Mouse (Mus musculus) frontal cortex, adult (tissue): ENCODE data around the gene Il34.
"Not testable (repeated sequence)": the region's sequence is repeated elsewhere in the genome, so short reads cannot be mapped to it uniquely, and the experiment has no call there.

Source experiments
- ATAC-seq: cut with Nextera tagmentation; 2 replicates; pipeline ENCODE4 v1.9.2; 2017; ENCODE audit warnings: mild to moderate bottlenecking, moderate library complexity, mixed read lengths; ENCODE audit not compliant: low TSS enrichment

The Il34 gene

DNA sequence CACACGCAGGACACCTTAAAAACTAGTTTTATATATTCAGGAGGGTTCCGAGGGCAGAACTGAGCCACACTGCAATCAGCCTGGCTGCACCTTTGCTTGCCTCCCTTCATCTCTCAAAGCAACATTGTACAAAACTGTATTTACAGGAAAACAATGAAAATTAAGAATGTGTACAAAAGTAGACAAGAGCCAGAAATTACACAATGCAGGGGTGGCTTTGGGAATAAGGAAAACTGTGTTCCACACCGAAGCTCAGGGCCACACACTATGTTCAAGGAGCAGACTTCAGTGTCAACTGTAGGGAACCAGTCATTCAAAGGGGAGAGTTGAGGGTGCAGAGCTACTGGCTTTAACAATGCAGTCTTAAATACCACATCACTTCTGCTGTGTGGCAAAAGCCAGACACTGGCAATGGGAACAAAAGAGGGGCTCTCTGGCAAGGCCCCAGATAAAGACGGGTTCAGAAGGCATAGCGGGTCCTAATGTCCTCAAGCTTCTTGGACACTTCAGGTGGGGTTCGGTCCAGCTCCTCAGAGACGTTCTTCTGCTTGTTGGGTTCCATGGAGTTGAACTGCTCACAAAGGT is 4.8 kb upstream of the Il34 start:
- no peak for ATAC-seq

- ATAC-seq = no peak
Measured at GRCm38 (mm10) chr8:110809831-110810230, 4.1 kb upstream of the Il34 start.

DNA sequence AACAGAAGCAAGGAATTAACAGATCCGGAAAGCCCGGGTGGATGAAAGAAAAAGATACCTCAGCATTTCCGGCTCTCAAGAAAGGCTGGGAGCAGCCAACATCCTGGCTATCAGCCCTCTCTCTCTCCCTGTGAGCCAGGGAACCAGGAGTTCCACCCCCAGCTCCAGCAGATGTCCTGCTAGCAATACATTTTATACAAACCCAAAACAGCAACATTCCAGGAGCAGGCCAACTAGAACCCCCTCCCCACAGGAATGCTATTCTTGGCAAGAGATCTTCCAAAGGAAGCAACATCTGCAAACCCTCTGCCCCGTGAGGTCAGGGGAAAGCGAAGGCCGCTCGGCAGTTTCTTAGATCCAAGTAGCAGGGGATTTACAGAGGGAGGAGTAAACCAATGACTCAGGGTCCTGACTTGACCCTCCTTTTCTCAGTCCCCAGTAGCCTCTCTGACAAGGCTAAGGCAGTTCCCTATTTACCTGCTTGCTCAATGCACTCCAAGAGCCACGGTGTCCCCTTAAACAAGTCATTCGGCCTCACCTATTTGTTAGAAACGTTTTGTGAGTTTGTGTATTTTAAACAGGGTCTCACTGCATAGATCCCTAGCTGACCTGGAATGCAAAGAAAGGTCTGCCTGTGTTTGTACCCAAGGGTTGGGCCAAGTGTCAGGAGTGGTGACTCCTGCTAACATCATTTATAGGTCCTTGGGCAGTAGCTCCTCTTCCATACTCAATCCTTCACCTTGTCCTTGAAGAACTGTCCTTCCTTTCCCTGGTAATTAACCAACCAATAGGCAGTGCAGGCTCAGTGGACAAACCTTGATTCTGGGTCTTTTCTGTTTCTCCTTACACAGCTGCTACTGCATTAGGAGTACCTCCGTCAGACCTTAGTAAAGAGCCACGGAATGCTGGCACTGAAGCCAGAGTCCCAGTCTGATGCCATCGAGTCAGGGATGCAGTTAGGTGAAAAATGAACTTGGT is 3.1 kb upstream of the Il34 start:
- ATAC-seq = peak; percentile 58

DNA sequence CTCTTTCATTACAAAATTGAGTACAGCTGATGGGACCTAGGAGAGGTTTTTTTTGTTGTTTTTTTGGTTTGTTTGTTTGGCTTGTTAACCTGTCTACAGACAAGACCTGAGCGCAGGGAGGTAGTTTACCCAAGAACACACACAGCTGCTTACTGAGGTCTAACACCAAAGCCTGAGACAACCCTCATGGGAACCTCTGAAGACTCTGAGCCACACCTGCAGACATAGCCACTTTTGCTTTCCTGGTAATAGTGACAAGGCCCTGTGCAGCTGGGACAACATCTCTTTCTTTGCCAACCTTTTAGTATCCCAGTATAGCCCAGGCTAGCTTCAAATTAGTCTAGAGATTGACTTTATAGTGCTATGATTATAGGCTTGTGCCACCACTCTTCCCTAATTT is 422 bp upstream of the Il34 start:
- ATAC-seq = no peak

DNA sequence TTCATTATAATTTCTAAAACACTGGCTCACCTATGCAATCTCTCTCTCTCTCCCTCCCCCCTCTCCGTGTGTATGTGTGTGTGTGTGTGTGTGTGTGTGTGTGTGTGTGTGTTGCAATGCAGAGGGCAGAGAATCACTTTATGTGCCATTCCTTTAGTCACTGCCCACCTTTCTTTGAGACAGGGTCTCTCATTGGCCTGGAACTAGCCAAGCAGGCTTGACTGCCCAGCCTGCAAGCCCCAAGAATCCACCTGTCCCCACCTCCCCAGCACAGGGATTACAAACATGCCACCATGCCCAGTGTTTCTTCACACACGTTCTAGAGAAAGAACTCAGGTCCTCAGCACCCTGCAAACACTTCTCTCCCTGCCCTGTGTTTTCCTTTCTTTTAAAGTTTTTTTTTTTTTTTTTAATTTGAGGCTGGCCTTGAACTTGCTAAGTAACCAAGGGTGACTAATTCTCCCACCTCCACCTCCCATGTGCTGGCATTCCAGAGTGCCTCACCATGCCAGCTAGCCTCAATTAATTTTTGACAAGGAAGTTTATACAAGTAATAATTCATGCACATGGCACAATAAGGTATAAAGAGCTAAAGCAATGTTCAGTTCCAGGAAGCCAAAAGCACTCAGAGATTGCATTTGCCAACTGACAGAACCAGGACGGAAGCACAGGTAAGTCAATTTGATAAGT is 754 bp downstream of the Il34 start:
- ATAC-seq = no peak

GRCm38 (mm10) chr8:110803856-110804255 is 1.9 kb downstream of the Il34 start:
- no peak for ATAC-seq

GRCm38 (mm10) chr8:110802988-110803387 is 2.7 kb downstream of the Il34 start:
- no peak for ATAC-seq

- no peak for ATAC-seq
Measured at GRCm38 (mm10) chr8:110797086-110797485, 8.6 kb downstream of the Il34 start.

- no peak for ATAC-seq
Measured at GRCm38 (mm10) chr8:110794363-110794965, 11.3 kb downstream of the Il34 start.

GRCm38 (mm10) chr8:110793936-110794335 is 11.8 kb downstream of the Il34 start:
- ATAC-seq = no peak

GRCm38 (mm10) chr8:110793511-110793910 is 12.2 kb downstream of the Il34 start:
- ATAC-seq = 0 out of 2 replicates have a peak, but pooled peaks have one; percentile 8

DNA sequence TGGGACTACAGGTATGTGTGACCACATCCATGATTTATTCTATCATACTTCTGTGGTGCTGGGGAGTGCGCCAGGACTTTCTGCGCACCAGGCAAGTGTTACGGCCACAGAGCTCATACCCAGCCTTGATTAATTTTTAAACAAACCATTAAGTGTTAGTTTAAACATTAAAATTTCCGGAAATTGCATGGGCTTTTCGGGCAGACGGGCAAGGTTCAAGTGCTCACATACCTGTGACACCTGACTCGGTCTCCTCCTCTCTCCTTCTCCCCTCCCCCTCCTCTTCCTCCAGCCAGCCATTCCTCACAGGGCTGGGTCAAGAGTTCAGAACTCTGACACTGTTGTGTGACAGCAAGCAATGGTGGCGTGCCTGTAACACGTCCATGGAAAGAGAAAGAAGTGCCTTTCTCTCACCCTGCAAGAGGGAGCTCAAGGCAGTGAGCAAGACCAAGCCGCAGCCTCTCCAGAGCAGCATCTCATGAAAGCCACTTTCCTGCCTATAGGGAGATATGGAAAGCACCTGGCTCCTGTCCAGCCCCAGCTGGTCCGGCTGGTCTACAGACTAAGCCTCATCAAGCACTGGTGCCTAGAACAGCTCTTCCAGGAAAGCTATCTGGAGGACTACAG is 13.0 kb downstream of the Il34 start:
- peak; percentile 64 for ATAC-seq

GRCm38 (mm10) chr8:110791164-110791563 is 14.6 kb downstream of the Il34 start:
- no peak for ATAC-seq

DNA sequence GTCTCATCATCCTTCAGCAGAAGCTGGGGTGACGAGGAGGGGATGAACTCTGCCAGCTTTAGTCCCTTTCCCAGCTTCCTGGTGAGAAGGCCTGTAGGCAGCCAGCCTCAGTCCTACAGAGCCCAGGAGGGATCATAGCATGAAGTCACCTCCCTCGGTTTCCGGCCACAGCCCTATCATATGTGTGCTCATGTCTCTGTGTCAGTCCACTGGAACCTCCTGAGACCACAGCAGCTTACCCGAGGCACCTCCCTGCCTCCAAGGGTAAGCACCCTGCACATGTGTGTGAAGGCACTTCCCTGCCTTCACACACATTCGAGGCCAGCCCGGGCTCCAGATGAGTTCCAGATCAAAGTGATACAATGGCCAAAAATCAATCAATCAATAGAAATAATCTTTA is 15.5 kb downstream of the Il34 start:
- ATAC-seq = no peak

GRCm38 (mm10) chr8:110789571-110789970 is 16.2 kb downstream of the Il34 start:
- ATAC-seq = no peak

DNA sequence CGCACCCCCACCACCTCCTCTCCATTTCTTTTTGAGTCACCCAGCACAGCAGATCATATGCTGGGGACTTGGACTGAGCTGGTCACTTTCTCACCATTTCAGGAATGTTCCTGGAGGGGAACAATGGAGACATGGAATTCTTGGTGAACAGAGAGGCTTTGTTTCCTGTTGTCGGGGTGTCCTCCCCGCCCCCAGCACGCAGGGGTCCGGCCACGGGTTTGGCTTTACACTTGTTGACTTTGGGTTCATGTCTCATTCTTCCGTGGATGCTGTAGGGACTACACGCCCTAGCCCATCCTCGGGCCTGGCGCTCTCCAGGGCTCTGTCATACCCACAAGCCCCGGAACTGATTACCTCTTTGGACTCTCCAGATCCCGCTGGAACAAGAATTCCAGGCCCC is 16.7 kb downstream of the Il34 start:
- no peak for ATAC-seq

DNA sequence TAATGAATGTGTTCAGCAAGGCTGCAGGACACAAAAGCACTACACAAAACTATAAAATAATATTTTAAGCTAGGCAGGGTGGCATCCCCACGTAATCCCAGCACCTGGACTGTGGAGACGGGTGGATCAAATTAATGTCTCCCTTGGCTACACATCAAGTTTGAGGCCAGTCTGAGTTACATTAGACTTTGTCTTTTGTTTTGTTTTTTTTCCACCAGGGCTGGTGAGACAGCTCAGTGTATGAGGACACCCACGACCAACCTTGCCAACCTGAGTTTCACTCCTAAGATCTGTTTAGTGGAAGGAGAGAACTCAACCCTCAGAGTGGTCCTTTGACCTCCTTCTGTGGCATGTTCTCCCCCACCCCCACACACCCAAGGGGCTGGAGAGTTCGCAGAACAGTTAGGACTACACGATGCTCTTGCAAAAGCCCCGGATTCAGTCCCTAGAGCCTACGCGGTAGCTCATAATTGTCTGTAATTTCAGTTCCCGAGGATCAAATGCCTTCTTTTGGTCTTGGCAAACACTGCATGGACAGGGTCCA is 18.2 kb downstream of the Il34 start:
- no peak for ATAC-seq

- ATAC-seq = no peak
Measured at GRCm38 (mm10) chr8:110786934-110787333, 18.8 kb downstream of the Il34 start.

DNA sequence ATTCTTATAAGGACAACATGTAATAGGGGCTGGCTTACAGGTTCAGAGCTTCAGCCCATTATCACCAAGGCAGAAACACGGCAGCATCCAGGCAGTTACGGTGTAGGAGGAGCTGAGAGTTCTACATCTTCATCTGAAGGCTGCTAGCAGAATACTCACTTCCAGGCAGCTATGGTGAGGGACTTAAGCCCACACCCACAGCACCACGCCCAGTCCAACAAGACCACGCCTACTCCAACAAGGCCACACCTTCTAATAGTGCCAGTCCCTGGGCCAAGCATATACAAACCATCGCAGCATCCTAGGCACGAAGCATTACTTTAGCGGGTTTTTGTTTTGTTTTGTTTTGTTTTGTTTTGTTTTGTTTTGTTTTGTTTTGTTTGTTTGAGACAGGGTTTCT is 19.2 kb downstream of the Il34 start:
- ATAC-seq = not testable (repeated sequence)

DNA sequence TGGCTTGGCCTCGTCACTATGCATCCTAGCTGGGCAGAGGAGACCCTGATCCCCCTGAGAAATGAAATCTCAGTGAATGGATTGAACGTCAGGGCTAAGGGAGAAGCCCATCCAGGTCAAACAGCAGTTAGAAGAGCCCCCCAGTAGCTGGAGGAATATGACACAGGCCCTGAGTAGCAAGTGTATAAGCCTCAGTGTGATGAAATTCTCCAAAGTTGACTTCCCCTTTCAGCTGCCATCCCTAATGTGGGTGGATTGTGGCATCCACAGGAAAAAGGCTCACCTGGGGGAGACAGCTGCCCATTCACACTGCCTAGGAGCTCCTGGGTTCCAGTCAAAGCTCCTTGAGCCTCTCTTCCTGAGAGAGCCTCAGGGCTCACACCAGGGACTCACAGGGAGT is 20.4 kb downstream of the Il34 start:
- ATAC-seq = no peak

DNA sequence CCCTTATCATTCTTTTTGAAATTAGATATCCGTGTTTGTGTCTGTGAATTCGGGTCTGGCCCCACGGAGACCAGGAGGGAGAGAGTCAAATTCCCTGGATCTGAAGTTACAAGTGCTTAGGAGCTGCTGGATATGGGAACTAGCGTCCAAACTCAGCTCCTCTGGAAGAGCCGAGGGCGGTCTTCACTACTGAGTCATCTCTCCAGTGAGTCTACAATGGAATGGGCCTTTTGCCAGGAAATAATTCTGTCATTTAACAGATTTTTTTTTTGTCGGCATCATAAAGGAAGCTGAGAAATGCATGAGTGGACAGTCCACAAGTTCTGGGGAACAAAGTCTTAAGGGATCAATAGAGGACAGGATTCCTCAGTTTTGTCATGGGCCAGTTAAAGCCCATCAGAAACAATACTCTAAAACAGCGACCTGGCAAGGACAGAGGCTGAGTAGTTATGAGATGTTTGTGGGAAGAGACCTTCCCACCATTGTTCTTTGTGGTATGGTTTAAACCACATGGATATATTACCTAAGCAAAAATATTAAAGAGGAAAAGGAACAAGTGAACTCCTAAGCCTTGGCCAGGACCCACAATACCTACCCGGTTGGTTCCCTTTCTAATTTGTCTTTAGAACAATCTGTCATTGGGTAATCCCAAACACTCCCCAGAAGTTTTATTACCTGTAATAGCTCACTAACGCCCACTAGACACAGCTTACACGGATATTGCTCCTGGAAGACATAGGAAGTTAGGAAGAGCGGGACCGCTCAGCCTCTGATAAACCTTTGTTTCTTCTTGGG is 25.6 kb downstream of the Il34 start:
- peak; percentile 78 for ATAC-seq
